Mouse (Mus musculus) kidney, embryonic 15.5 days (tissue): ENCODE data around the gene Cxcr2. TPM values are rescaled to one million over a fixed set of nuclear protein-coding genes. Genes with fewer than 3 reads are reported as not detected.

Experiments
- ATAC-seq: fragments of 200-750 bp; cut with Nextera tagmentation; replicated peaks from 2 replicates; pipeline ENCODE4 v1.8.0; 2017; ENCODE audit warnings: moderate TSS enrichment; ENCODE audit not compliant: low FRiP score
- H3K27ac ChIP-seq: fragments of 300-500 bp; sonication (generic); 2 replicates; pipeline ENCODE4 v1.5.1; 2015; ENCODE audit warnings: mild to moderate bottlenecking, inconsistent platforms
- H3K27me3 ChIP-seq: fragments of 300-500 bp; sonication (generic); 2 replicates; pipeline ENCODE4 v1.6.1; 2015; ENCODE audit warnings: inconsistent platforms
- H3K36me3 ChIP-seq: fragments of 300-500 bp; sonication (generic); 2 replicates; pipeline ENCODE4 v1.6.1; 2015; ENCODE audit warnings: inconsistent platforms
- H3K4me1 ChIP-seq: fragments of 300-500 bp; sonication (generic); 2 replicates; pipeline ENCODE4 v1.6.1; 2015; ENCODE audit warnings: inconsistent platforms
- H3K4me2 ChIP-seq: fragments of 300-500 bp; sonication (generic); 2 replicates; pipeline ENCODE4 v1.6.1; 2015; ENCODE audit warnings: moderate library complexity, mild to moderate bottlenecking, inconsistent platforms
- H3K4me3 ChIP-seq: fragments of 300-500 bp; sonication (generic); replicated peaks from 2 replicates; pipeline ENCODE4 v1.5.1; 2015; ENCODE audit warnings: mild to moderate bottlenecking, inconsistent platforms
- H3K9ac ChIP-seq: fragments of 300-500 bp; sonication (generic); 2 replicates; pipeline ENCODE4 v1.6.1; 2015; ENCODE audit warnings: mild to moderate bottlenecking, inconsistent platforms
- H3K9me3 ChIP-seq: fragments of 300-500 bp; sonication (generic); replicated peaks from 2 replicates; pipeline ENCODE4 v1.6.1; 2016; ENCODE audit warnings: inconsistent platforms
- WGBS: fragments of 180-500 bp; shearing (Covaris S2); methylation state at CpG from one replicate; pipeline ENCODE4 v1.1.7; 2015; ENCODE audit warnings: mixed read lengths; 5-methylcytosine and 5-hydroxymethylcytosine counted together
- microRNA counts: library from miRNA; unstranded; fragments of <30 nt; microRNA quantifications from one replicate; lab custom pipeline; 2016
- microRNA-seq: library from miRNA; unstranded; fragments of <30 nt; microRNA quantifications from one replicate; pipeline ENCODE4, GENCODE M21; 2016
- polyA plus RNA-seq: library from polyadenylated mRNA; unstranded; fragments of >200 nt; fragmentation: Nextera tagmentation; extraction: Ambion mirVana; gene quantifications from 2 replicates; pipeline ENCODE4 v1.2.1, GENCODE M21; 2015

The Cxcr2 gene
- polyA plus RNA-seq, 1 experiment from 2014 or later = 0.16 TPM

- H3K9ac ChIP-seq = no peak overlapping the region
- no peak for ATAC-seq
- H3K27ac ChIP-seq = no peak overlapping the region
- peaks cover 8% of the 10 kb centered on the region; the same call in 1 of the 2 replicates for H3K4me1 ChIP-seq
- H3K4me2 ChIP-seq = no peak overlapping the region
- no peaks in the 10 kb centered on the region for H3K36me3 ChIP-seq
- WGBS = 65% methylated on average over 5 of the region's 5 CpGs
- no peaks in the 10 kb centered on the region for H3K27me3 ChIP-seq
- H3K9me3 ChIP-seq = no peaks in the 10 kb centered on the region
- no peak overlapping the region for H3K4me3 ChIP-seq
Measured at GRCm38 (mm10) chr1:74203457-74203856, 49.7 kb downstream of the Cxcr2 start.

- no peaks in the 10 kb centered on the region for H3K36me3 ChIP-seq
- 60% methylated on average over 7 of the region's 7 CpGs for WGBS
- H3K9me3 ChIP-seq = no peaks in the 10 kb centered on the region
- no peak overlapping the region for H3K4me3 ChIP-seq
- no peak for ATAC-seq
- peaks cover under 1% of the 10 kb centered on the region; the same call in 1 of the 2 replicates for H3K4me1 ChIP-seq
- H3K27me3 ChIP-seq = no peaks in the 10 kb centered on the region
- no peak overlapping the region for H3K9ac ChIP-seq
- no peak overlapping the region for H3K27ac ChIP-seq
- no peak overlapping the region for H3K4me2 ChIP-seq
Measured at GRCm38 (mm10) chr1:74205881-74206280, 52.1 kb downstream of the Cxcr2 start.

GRCm38 (mm10) chr1:74206642-74207041, 52.9 kb downstream of the Cxcr2 start:
- H3K36me3 ChIP-seq = no peaks in the 10 kb centered on the region
- no peak overlapping the region for H3K4me2 ChIP-seq
- H3K4me1 ChIP-seq = no peaks in the 10 kb centered on the region
- 84% methylated on average over 8 of the region's 8 CpGs for WGBS
- no peaks in the 10 kb centered on the region for H3K9me3 ChIP-seq
- no peak overlapping the region for H3K9ac ChIP-seq
- no peaks in the 10 kb centered on the region for H3K27me3 ChIP-seq
- H3K27ac ChIP-seq = no peak overlapping the region
- no peak overlapping the region for H3K4me3 ChIP-seq
- no peak for ATAC-seq

GRCm38 (mm10) chr1:74207906-74208305, 54.1 kb downstream of the Cxcr2 start:
- no peak overlapping the region for H3K9ac ChIP-seq
- 59% methylated on average over 9 of the region's 9 CpGs for WGBS
- ATAC-seq = no peak

GRCm38 (mm10) chr1:74208941-74209340, 55.2 kb downstream of the Cxcr2 start:
- no peaks in the 10 kb centered on the region for H3K27me3 ChIP-seq
- no peaks in the 10 kb centered on the region for H3K4me1 ChIP-seq
- no peak overlapping the region for H3K27ac ChIP-seq
- no peaks in the 10 kb centered on the region for H3K36me3 ChIP-seq
- no peak overlapping the region for H3K4me3 ChIP-seq
- no peak overlapping the region for H3K4me2 ChIP-seq
- ATAC-seq = no peak
- H3K9ac ChIP-seq = no peak overlapping the region
- H3K9me3 ChIP-seq = no peaks in the 10 kb centered on the region
- WGBS = 85% methylated on average over 8 of the region's 8 CpGs

More at GRCm38 (mm10) chr1:74207906-74208305, 54.1 kb downstream of the Cxcr2 start:
- H3K4me3 ChIP-seq = no peak overlapping the region
- no peaks in the 10 kb centered on the region for H3K4me1 ChIP-seq
- H3K4me2 ChIP-seq = no peak overlapping the region
- H3K27ac ChIP-seq = no peak overlapping the region
- no peaks in the 10 kb centered on the region for H3K9me3 ChIP-seq
- H3K27me3 ChIP-seq = no peaks in the 10 kb centered on the region
- no peaks in the 10 kb centered on the region for H3K36me3 ChIP-seq

MicroRNA genes within 50 kb of the gene (microRNA counts, 519-probe panel; counts per million panel counts)
- 2,353 counts per million, percentile 32 among the panel's probes with 10 or more counts for microRNA mmu-miR-1928 (lab: Ali Mortazavi, UCI)

Small RNAs within 50 kb of the gene (microRNA-seq; reads per million reads assigned to microRNA genes)
- gene Mir1928 = not detected

Other genes starting within 250 kb of the Cxcr2 start
- gene Tns1, start 29.5 kb upstream of the Cxcr2 start, polyA plus RNA-seq = 62.7 and 70.9 TPM in 2 replicates
- 0.17 and 0.40 TPM in 2 replicates for gene Rufy4, start 28.4 kb upstream of the Cxcr2 start, polyA plus RNA-seq
- not detected in 2 replicates for gene Cxcr1, start 40.6 kb downstream of the Cxcr2 start, polyA plus RNA-seq
- gene Arpc2, start 82.1 kb downstream of the Cxcr2 start, polyA plus RNA-seq = 446 and 449 TPM in 2 replicates
- 1.7 and 2.1 TPM in 2 replicates for gene Gpbar1, start 124.6 kb downstream of the Cxcr2 start, polyA plus RNA-seq
- gene Aamp, start 130.7 kb downstream of the Cxcr2 start, polyA plus RNA-seq = 267 and 283 TPM in 2 replicates
- gene Pnkd, start 130.9 kb downstream of the Cxcr2 start, polyA plus RNA-seq = 138 and 139 TPM in 2 replicates
- 25.6 and 31.2 TPM in 2 replicates for gene Tmbim1, start 151.6 kb downstream of the Cxcr2 start, polyA plus RNA-seq
- gene Catip, start 208.1 kb downstream of the Cxcr2 start, polyA plus RNA-seq = 0.67 and 0.82 TPM in 2 replicates
- 3.8 and 5.9 TPM in 2 replicates for gene Slc11a1, start 221.2 kb downstream of the Cxcr2 start, polyA plus RNA-seq
- 81.1 and 82.0 TPM in 2 replicates for gene Ctdsp1, start 237.5 kb downstream of the Cxcr2 start, polyA plus RNA-seq